Mouse (Mus musculus): Measurements from ENCODE around the gene Il10rb. TPM values are rescaled to one million over a fixed set of nuclear protein-coding genes. Genes with fewer than 3 reads are reported as not detected.

Gene Il10rb
- total RNA-seq, 2 experiments from 2014 or later: 9.1 to 9.7 TPM

GRCm38 (mm10) chr16:91464594-91465504, 58.9 kb downstream of the Il10rb start:
- intact Hi-C loops (cut with DNase I): loop anchor here (5.0 kb wide), 1 partner anchor 103 kb away; no protein-coding TSS in a partner anchor
- peak; percentile 72 to 83 for DNase-seq (ENCODE audit: low spot score in 2 of 2)

- intact Hi-C loops (cut with DNase I): no loop called here
Observed at GRCm38 (mm10) chr16:91465505-91466240, 59.7 kb downstream of the Il10rb start.

GRCm38 (mm10) chr16:91466566-91466965, 60.6 kb downstream of the Il10rb start:
- intact Hi-C loops (cut with DNase I): no loop called here

More at GRCm38 (mm10) chr16:91465505-91466240, 59.7 kb downstream of the Il10rb start:
- DNase-seq (ENCODE audit: low spot score in 2 of 2): no peak

GRCm38 (mm10) chr16:91470470-91470869, 64.5 kb downstream of the Il10rb start:
- intact Hi-C loops (cut with DNase I): no loop called here
- no peak for DNase-seq (ENCODE audit: low spot score in 2 of 2)

More at GRCm38 (mm10) chr16:91466566-91466965, 60.6 kb downstream of the Il10rb start:
- DNase-seq (ENCODE audit: low spot score in 2 of 2): peak; percentile 22 to 55

GRCm38 (mm10) chr16:91471481-91471880, 65.5 kb downstream of the Il10rb start:
- no peak for DNase-seq (ENCODE audit: low spot score in 2 of 2)
- intact Hi-C loops (cut with DNase I): no loop called here

Other genes with a start within 250 kb of the Il10rb start
- gene Olig2, start 180.7 kb upstream of the Il10rb start, total RNA-seq (2021): 10 to 100 TPM; 26.4 to 27.0 TPM
- gene Olig1, start 136.4 kb upstream of the Il10rb start, total RNA-seq (2021): 100 to 1,000 TPM; 108 to 112 TPM
- 10 to 100 TPM; 20.5 to 20.6 TPM for gene Ifnar2, start 33.4 kb upstream of the Il10rb start, total RNA-seq (2021)
- gene Gm21970, start 14.4 kb upstream of the Il10rb start, total RNA-seq (2021): not detected
- 10 to 100 TPM; 53.6 to 56.1 TPM for gene Ifnar1, start 79.1 kb downstream of the Il10rb start, total RNA-seq (2021)
- 10 to 100 TPM; 43.3 to 46.9 TPM for gene Ifngr2, start 140.9 kb downstream of the Il10rb start, total RNA-seq (2021)
- gene Tmem50b, start 191.6 kb downstream of the Il10rb start, total RNA-seq (2021): 10 to 100 TPM; 96.1 to 98.9 TPM
- gene Dnajc28, start 212.9 kb downstream of the Il10rb start, total RNA-seq (2021): 1 to 10 TPM; 8.1 to 8.3 TPM
- 10 to 100 TPM; 36.9 to 50.1 TPM for gene Gart, start 240.8 kb downstream of the Il10rb start, total RNA-seq (2021)
- 100 to 1,000 TPM; 201 to 221 TPM for gene Son, start 241.3 kb downstream of the Il10rb start, total RNA-seq (2021)

All from left cerebral cortex, postnatal 25 days (tissue).